Mouse (Mus musculus): Measurements from ENCODE around the gene Grm4. TPM values are rescaled to one million over a fixed set of nuclear protein-coding genes. Genes with fewer than 3 reads are reported as not detected.

Gene Grm4
- total and polyA plus RNA-seq, 3 experiments: 0.13 to 0.47 (median 0.16) TPM

DNA sequence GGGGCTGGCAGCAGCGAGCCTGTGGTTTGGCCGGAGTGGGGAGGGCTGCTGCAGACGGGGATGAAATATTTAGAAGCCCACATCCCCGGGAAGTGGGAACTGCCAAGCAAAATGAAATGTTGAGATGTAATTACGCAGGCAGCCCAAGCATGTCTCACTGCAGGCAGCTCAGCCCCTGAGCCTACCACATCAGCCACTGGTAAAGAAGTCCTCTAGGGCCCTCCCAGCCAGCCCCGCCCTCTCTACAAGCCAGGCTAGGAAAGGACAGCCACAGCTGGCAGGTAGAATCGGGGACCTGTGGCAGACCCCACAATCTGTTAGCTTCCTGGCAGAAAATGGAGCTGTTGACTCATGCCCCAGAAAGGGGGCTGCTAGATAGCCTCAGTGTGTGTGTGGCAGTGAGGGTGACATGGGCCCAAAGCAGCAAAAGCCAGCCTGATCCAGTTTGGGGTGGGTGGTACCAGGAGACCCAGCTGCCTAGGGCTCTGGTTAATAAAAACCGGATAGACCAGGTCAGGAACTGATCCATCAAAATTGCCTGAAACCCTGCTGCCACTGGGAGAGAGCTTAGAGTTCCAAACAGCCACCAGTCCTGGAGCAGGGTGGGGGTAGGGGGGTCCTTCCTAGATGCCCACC, 56.8 kb downstream of the Grm4 start:
- TF ChIP-seq EP300 (IDR thresholded peaks at IDR 0.05; ENCODE audit: insufficient read depth, low read depth, low read length) (no peak), CTCF (IDR thresholded peaks at IDR 0.05) (no peak), POLR2A (IDR thresholded peaks at IDR 0.05; ENCODE audit: insufficient read depth, low read depth, low read length) (no peak)
- no peaks in the 10 kb centered on the region for H3K79me2 ChIP-seq (replicated peaks; ENCODE audit: control insufficient read depth, insufficient read depth, low read length)
- 43% methylated on average over 8 of the region's 8 CpGs for WGBS
- no peak overlapping the region for H3K4me3 ChIP-seq
- no peak overlapping the region for H3K27ac ChIP-seq
- intact Hi-C loops (cut with DNase I): no loop called here
- no peak for DNase-seq
- H3K36me3 ChIP-seq (ENCODE audit: control insufficient read depth, insufficient read depth, low read length): no peaks in the 10 kb centered on the region
- no peaks in the 10 kb centered on the region for H3K4me1 ChIP-seq (ENCODE audit: control insufficient read depth, insufficient read depth, low read length)
- no peak overlapping the region for H3K9ac ChIP-seq (ENCODE audit: low read depth, low read length)
- no peaks in the 10 kb centered on the region for H3K27me3 ChIP-seq (ENCODE audit: control insufficient read depth, insufficient read depth, low read length)

DNA sequence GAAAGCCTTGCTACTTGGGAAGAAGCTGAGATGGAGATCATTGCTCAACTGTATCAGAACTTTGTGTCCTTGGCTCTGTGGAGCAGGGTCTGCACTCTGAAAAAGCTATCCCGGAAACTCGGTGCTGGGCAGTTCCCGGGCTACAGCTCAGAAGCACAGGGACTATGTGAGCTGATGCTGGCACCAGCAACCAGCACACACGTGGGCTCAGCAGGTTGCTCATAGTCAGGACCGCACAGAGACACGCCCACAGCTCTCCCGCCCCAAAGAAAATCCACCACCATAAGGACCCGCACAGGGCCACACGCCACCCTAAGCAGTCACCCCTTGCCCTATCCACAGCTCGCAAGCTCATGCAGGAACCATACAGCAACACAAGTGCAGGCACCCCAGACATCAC, 61.2 kb downstream of the Grm4 start:
- Histone ChIP-seq H3K79me2 (replicated peaks; ENCODE audit: control insufficient read depth, insufficient read depth, low read length) (no peaks in the 10 kb centered on the region), H3K9ac (ENCODE audit: low read depth, low read length) (no peak overlapping the region), H3K27me3 (ENCODE audit: control insufficient read depth, insufficient read depth, low read length) (no peaks in the 10 kb centered on the region), H3K27ac (no peak overlapping the region), H3K4me1 (ENCODE audit: control insufficient read depth, insufficient read depth, low read length) (no peaks in the 10 kb centered on the region), H3K4me3 (no peak overlapping the region), H3K36me3 (ENCODE audit: control insufficient read depth, insufficient read depth, low read length) (no peaks in the 10 kb centered on the region)
- TF ChIP-seq CTCF (IDR thresholded peaks at IDR 0.05) (no peak), EP300 (IDR thresholded peaks at IDR 0.05; ENCODE audit: insufficient read depth, low read depth, low read length) (no peak), POLR2A (IDR thresholded peaks at IDR 0.05; ENCODE audit: insufficient read depth, low read depth, low read length) (no peak)
- 71% methylated on average over 10 of the region's 10 CpGs for WGBS
- DNase-seq: no peak
- intact Hi-C loops (cut with DNase I): no loop called here

DNA sequence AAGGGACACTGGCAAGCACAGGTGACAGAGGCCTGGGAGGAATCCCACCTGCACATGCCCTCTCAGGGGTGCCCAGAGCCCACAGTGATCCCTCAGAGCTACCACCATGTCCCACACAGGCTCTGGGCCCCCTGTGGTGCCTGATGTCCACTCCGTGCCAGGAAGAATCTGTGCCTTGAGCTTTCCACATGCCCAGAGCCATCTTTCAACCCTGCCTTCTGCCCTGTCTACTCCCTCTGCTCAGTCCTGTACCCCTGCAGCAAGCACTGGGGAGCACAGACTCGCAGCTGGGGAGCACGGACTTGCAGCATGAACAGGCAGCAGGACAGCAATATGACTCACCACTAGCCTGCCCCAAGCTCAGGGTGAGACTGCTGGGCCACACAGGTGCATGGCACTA, 62.0 kb downstream of the Grm4 start:
- H3K36me3 ChIP-seq (ENCODE audit: control insufficient read depth, insufficient read depth, low read length): no peaks in the 10 kb centered on the region
- H3K4me1 ChIP-seq (ENCODE audit: control insufficient read depth, insufficient read depth, low read length): no peaks in the 10 kb centered on the region
- WGBS: 68% methylated on average over 3 of the region's 3 CpGs
- no peaks in the 10 kb centered on the region for H3K27me3 ChIP-seq (ENCODE audit: control insufficient read depth, insufficient read depth, low read length)
- TF ChIP-seq POLR2A (IDR thresholded peaks at IDR 0.05; ENCODE audit: insufficient read depth, low read depth, low read length): no peak
- TF ChIP-seq EP300 (IDR thresholded peaks at IDR 0.05; ENCODE audit: insufficient read depth, low read depth, low read length): no peak
- TF ChIP-seq CTCF (IDR thresholded peaks at IDR 0.05): no peak
- no peak overlapping the region for H3K9ac ChIP-seq (ENCODE audit: low read depth, low read length)
- H3K4me3 ChIP-seq: no peak overlapping the region
- no peak overlapping the region for H3K27ac ChIP-seq
- no peak for DNase-seq
- H3K79me2 ChIP-seq (replicated peaks; ENCODE audit: control insufficient read depth, insufficient read depth, low read length): no peaks in the 10 kb centered on the region
- intact Hi-C loops (cut with DNase I): no loop called here

DNA sequence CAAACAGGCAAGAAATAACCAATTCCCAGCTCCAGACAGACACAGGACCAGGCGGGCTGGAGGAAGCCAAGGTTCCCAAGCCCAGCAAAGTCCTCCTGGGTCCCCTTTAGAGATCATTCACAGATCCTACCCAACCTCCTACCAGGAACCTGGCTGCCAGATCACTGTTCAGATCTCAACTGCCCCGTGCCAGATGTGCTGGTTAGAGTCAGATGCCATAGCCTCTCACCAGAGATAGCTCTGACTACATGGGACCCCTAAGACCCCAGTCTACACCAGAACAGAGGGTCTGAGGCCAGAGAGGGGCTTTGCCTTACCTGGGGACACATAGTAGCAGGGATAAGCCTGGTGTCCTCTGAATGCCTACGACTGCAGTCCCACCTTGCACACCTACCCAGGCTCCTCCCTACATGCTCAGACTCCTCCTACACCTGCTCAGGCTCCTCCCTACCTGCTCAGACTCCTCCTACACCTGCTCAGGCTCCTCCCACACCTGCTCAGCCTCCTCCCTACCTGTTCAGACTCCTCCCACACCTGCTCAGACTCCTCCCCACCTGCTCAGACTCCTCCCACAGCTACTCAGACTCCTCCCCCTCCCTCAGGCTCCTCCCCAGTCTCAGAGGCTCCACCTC, 63.2 kb downstream of the Grm4 start:
- H3K27ac ChIP-seq: no peak overlapping the region
- 63% methylated on average over 3 of the region's 3 CpGs for WGBS
- no peaks in the 10 kb centered on the region for H3K79me2 ChIP-seq (replicated peaks; ENCODE audit: control insufficient read depth, insufficient read depth, low read length)
- no peak for DNase-seq
- TF ChIP-seq POLR2A (IDR thresholded peaks at IDR 0.05; ENCODE audit: insufficient read depth, low read depth, low read length) (no peak), CTCF (IDR thresholded peaks at IDR 0.05) (no peak)
- H3K27me3 ChIP-seq (ENCODE audit: control insufficient read depth, insufficient read depth, low read length): no peaks in the 10 kb centered on the region
- no peaks in the 10 kb centered on the region for H3K36me3 ChIP-seq (ENCODE audit: control insufficient read depth, insufficient read depth, low read length)
- intact Hi-C loops (cut with DNase I): no loop called here
- no peak overlapping the region for H3K9ac ChIP-seq (ENCODE audit: low read depth, low read length)
- no peak overlapping the region for H3K4me3 ChIP-seq
- no peaks in the 10 kb centered on the region for H3K4me1 ChIP-seq (ENCODE audit: control insufficient read depth, insufficient read depth, low read length)

GRCm38 (mm10) chr17:27457038-27457577, 64.1 kb downstream of the Grm4 start:
- intact Hi-C loops (cut with DNase I): no loop called here
- no peaks in the 10 kb centered on the region for H3K36me3 ChIP-seq (ENCODE audit: control insufficient read depth, insufficient read depth, low read length)
- WGBS: 84% methylated on average over 9 of the region's 9 CpGs

DNA sequence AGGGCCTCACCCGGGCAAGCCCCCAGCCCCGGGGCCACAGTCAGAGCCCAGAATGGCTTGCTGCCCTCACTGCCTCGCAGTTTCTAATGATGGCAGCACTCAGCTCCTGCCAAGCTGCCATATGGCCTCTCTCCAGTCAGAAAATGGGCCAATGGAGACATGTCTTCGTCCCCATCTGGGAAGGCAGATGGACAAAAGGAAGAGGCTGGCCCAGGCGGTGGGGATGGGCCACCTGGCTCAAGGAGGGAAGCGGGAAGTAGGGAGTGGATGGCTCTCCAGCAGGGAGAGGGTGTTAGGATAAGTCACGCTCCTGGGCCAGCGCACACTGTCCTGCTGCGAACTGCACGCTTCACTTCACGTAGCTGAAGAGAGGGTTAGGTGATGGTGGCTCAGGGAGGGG, 64.8 kb downstream of the Grm4 start:
- whole genome bisulfite sequencing: 70% methylated on average over 11 of the region's 11 CpGs
- intact Hi-C loops (cut with DNase I): no loop called here

More at GRCm38 (mm10) chr17:27457038-27457577, 64.1 kb downstream of the Grm4 start:
- Histone ChIP-seq H3K27me3 (ENCODE audit: control insufficient read depth, insufficient read depth, low read length) (no peaks in the 10 kb centered on the region), H3K4me3 (no peak overlapping the region), H3K79me2 (replicated peaks; ENCODE audit: control insufficient read depth, insufficient read depth, low read length) (no peaks in the 10 kb centered on the region), H3K9ac (ENCODE audit: low read depth, low read length) (no peak overlapping the region), H3K4me1 (ENCODE audit: control insufficient read depth, insufficient read depth, low read length) (no peaks in the 10 kb centered on the region), H3K27ac (no peak overlapping the region)
- TF ChIP-seq CTCF (IDR thresholded peaks at IDR 0.05): no peak
- TF ChIP-seq POLR2A (IDR thresholded peaks at IDR 0.05; ENCODE audit: insufficient read depth, low read depth, low read length): no peak
- TF ChIP-seq EP300 (IDR thresholded peaks at IDR 0.05; ENCODE audit: insufficient read depth, low read depth, low read length): no peak
- no peak for DNase-seq

More for the DNA sequence above, 64.8 kb downstream of the Grm4 start:
- Histone ChIP-seq H3K9ac (ENCODE audit: low read depth, low read length) (no peak overlapping the region), H3K4me1 (ENCODE audit: control insufficient read depth, insufficient read depth, low read length) (no peaks in the 10 kb centered on the region), H3K79me2 (replicated peaks; ENCODE audit: control insufficient read depth, insufficient read depth, low read length) (no peaks in the 10 kb centered on the region), H3K27ac (no peak overlapping the region), H3K36me3 (ENCODE audit: control insufficient read depth, insufficient read depth, low read length) (no peaks in the 10 kb centered on the region), H3K4me3 (no peak overlapping the region), H3K27me3 (ENCODE audit: control insufficient read depth, insufficient read depth, low read length) (no peaks in the 10 kb centered on the region)
- DNase-seq: no peak
- TF ChIP-seq POLR2A (IDR thresholded peaks at IDR 0.05; ENCODE audit: insufficient read depth, low read depth, low read length): no peak
- no peak for TF ChIP-seq EP300 (IDR thresholded peaks at IDR 0.05; ENCODE audit: insufficient read depth, low read depth, low read length)
- TF ChIP-seq CTCF (IDR thresholded peaks at IDR 0.05): no peak

Data from heart, adult 2 months (tissue).